Mouse (Mus musculus) stomach, embryonic 15.5 days (tissue): ENCODE data around the gene Dnah11. TPM values are rescaled to one million over a fixed set of nuclear protein-coding genes. Genes with fewer than 3 reads are reported as not detected.
"Not testable (repeated sequence)": the region's sequence is repeated elsewhere in the genome, so short reads cannot be mapped to it uniquely, and the experiment has no call there.

Source experiments
- ATAC-seq: fragments of 200-750 bp; cut with Nextera tagmentation; 2 replicates; pipeline ENCODE4 v1.8.0; 2017; ENCODE audit warnings: low read depth, moderate number of reproducible peaks, moderate TSS enrichment; ENCODE audit not compliant: insufficient read depth, low FRiP score
- H3K27ac ChIP-seq: fragments of 300-500 bp; sonication (generic); 2 replicates; pipeline ENCODE4 v1.5.1; 2015; ENCODE audit warnings: mild to moderate bottlenecking, inconsistent platforms
- H3K27me3 ChIP-seq: fragments of 300-500 bp; sonication (generic); replicated peaks from 2 replicates; pipeline ENCODE4 v1.6.1; 2015; ENCODE audit warnings: inconsistent platforms
- H3K36me3 ChIP-seq: fragments of 300-500 bp; sonication (generic); 2 replicates; pipeline ENCODE4 v1.6.1; 2015; ENCODE audit warnings: inconsistent platforms
- H3K4me1 ChIP-seq: fragments of 300-500 bp; sonication (generic); 2 replicates; pipeline ENCODE4 v1.6.1; 2015; ENCODE audit warnings: inconsistent platforms
- H3K4me2 ChIP-seq: fragments of 300-500 bp; sonication (generic); 2 replicates; pipeline ENCODE4 v1.6.1; 2015; ENCODE audit warnings: mild to moderate bottlenecking, inconsistent platforms
- H3K4me3 ChIP-seq: fragments of 300-500 bp; sonication (generic); replicated peaks from 2 replicates; pipeline ENCODE4 v1.5.1; 2015; ENCODE audit warnings: inconsistent platforms
- H3K9ac ChIP-seq: fragments of 300-500 bp; sonication (generic); 2 replicates; pipeline ENCODE4 v1.6.1; 2015; ENCODE audit warnings: inconsistent platforms
- H3K9me3 ChIP-seq: fragments of 300-500 bp; sonication (generic); 2 replicates; pipeline ENCODE4 v1.6.1; 2016; ENCODE audit warnings: inconsistent platforms
- WGBS: fragments of 180-500 bp; shearing (Covaris S2); methylation state at CpG from one replicate; pipeline ENCODE4 v1.1.7; 2015; 5-methylcytosine and 5-hydroxymethylcytosine counted together
- polyA plus RNA-seq: library from polyadenylated mRNA; unstranded; fragments of >200 nt; fragmentation: Nextera tagmentation; extraction: Ambion mirVana; gene quantifications from 2 replicates; pipeline ENCODE4 v1.2.1, GENCODE M21; 2015

Dnah11 gene
- polyA plus RNA-seq, 1 experiment from 2014 or later = 0.04 TPM

DNA sequence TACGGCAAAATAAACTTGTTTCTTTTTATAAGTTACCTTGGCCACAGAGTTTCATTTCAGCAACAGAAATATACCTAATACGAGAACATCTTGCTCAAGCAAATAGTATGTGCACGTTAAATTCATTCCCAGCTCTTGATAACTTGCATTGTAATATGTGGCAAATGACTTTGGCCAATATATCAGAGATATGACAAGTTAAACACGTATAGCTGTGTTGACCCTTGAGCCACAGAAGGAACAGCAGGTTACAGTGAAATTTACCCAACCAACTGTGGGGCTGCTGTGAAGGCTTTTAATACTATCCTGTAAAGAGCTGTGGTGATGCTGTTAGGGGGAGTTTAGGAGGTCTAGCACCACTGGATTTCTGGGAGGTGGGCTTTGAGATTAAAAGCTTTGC is 298.0 kb downstream of the Dnah11 start:
- H3K36me3 ChIP-seq, H3K9ac ChIP-seq, H3K4me3 ChIP-seq, H3K4me2 ChIP-seq, H3K9me3 ChIP-seq, H3K27ac ChIP-seq, H3K27me3 ChIP-seq, H3K4me1 ChIP-seq: not testable (repeated sequence)
- peak; percentile 76 for ATAC-seq
- 27% methylated on average over 1 of the region's 4 CpGs for WGBS

DNA sequence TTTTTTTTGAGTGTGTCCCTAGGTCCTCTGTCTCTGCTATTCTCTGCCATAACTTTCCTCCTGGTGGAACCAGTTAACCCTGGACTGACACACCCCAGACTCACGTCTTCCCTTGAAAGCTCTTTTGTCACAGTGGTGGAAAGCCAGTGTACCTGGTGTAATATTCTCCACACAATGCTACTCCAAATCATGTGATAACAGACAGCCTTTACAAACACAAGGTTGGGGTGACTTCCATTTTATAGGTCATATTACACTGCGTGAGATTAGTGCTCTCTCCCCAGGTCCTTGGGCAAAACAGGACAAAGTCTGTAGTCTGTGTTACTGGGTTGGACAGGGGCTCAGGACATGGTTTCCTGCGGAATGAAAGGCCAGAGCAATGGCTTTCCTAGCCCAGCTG is 311.4 kb downstream of the Dnah11 start:
- Histone ChIP-seq H3K36me3 (no peaks in the 10 kb centered on the region), H3K4me3 (no peak overlapping the region), H3K27me3 (no peaks in the 10 kb centered on the region), H3K9me3 (no peaks in the 10 kb centered on the region), H3K27ac (no peak overlapping the region), H3K4me1 (no peaks in the 10 kb centered on the region), H3K9ac (no peak overlapping the region), H3K4me2 (no peak overlapping the region)
- peak; percentile 31; the same call in 1 of the 2 replicates for ATAC-seq
- WGBS = 71% methylated on average over 3 of the region's 3 CpGs

DNA sequence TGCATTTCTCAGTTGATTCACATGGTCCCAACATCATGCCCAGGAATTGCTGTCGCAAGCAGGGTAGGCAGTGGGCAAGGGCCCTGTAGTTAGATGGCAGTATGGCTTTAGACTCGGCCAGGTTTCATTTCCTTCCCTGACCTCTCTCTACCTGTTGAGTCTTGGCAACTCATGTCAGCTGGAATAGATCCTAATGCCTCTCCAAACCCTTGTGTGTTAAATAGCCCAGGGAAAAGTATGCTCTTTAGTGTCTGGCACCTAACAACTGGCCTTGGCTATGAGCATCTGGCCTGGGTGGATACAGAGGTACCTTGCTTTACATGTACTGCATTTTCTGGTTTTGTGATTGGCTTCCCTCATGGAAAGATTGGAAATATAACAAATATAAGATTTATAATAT is 314.2 kb downstream of the Dnah11 start:
- H3K36me3 ChIP-seq = no peaks in the 10 kb centered on the region
- no peak overlapping the region for H3K4me3 ChIP-seq
- H3K27ac ChIP-seq = no peak overlapping the region
- no peak overlapping the region for H3K9ac ChIP-seq
- no peaks in the 10 kb centered on the region for H3K9me3 ChIP-seq
- H3K27me3 ChIP-seq = no peaks in the 10 kb centered on the region
- H3K4me1 ChIP-seq = no peaks in the 10 kb centered on the region
- no peak overlapping the region for H3K4me2 ChIP-seq
- no peak for ATAC-seq
- 84% methylated on average over 2 of the region's 2 CpGs for WGBS

DNA sequence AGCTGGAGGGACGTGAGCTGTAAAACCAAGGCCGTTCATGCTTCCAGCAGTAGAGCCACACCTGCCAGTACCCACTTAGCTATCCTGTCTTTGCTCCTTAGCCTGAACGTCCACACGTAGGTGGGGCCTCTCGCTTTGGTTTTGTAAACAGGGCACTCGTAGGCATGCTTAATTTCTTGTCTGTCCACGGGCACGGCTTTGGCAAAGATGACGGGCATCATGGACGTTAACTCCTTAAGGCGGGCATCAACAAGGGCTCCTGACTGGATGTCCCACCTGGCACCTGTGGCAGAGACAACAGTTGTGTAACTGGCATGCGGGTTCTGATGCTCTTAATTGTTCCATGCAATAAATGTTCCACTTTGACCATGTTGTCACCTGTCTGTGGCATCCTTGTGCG is 320.5 kb downstream of the Dnah11 start:
- whole genome bisulfite sequencing = 85% methylated on average over 13 of the region's 13 CpGs
- H3K4me3 ChIP-seq = no peak overlapping the region
- H3K4me2 ChIP-seq = no peak overlapping the region
- no peak overlapping the region for H3K9ac ChIP-seq
- H3K36me3 ChIP-seq = peaks cover 13% of the 10 kb centered on the region; the same call in 1 of the 2 replicates
- no peaks in the 10 kb centered on the region for H3K9me3 ChIP-seq
- no peaks in the 10 kb centered on the region for H3K4me1 ChIP-seq
- no peak for ATAC-seq
- no peak overlapping the region for H3K27ac ChIP-seq
- no peaks in the 10 kb centered on the region for H3K27me3 ChIP-seq

DNA sequence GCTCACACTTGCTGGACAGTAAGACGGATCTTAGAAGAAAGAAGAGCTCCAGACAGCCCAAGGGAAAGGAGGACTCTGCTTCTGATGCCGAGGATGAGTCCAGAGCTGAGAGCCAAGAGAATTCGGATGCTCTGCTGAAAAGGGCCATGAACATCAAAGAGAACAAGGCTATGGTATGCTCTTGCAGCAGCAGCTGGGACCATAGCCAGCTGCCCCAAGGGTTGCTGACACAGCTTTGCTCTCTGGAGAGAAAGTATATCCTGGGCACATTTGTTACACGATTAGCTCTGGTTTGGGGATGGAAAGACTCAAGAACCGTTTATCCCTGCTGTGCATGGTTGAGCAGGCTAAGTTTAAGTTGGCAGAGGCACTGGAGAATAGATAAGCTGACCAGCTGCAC is 326.6 kb downstream of the Dnah11 start:
- H3K27ac ChIP-seq = no peak overlapping the region
- H3K27me3 ChIP-seq = no peaks in the 10 kb centered on the region
- H3K4me1 ChIP-seq = no peaks in the 10 kb centered on the region
- H3K4me2 ChIP-seq = no peak overlapping the region
- WGBS = 79% methylated on average over 5 of the region's 5 CpGs
- no peak overlapping the region for H3K9ac ChIP-seq
- no peaks in the 10 kb centered on the region for H3K9me3 ChIP-seq
- no peak overlapping the region for H3K4me3 ChIP-seq
- peaks cover 21% of the 10 kb centered on the region for H3K36me3 ChIP-seq
- no peak for ATAC-seq

DNA sequence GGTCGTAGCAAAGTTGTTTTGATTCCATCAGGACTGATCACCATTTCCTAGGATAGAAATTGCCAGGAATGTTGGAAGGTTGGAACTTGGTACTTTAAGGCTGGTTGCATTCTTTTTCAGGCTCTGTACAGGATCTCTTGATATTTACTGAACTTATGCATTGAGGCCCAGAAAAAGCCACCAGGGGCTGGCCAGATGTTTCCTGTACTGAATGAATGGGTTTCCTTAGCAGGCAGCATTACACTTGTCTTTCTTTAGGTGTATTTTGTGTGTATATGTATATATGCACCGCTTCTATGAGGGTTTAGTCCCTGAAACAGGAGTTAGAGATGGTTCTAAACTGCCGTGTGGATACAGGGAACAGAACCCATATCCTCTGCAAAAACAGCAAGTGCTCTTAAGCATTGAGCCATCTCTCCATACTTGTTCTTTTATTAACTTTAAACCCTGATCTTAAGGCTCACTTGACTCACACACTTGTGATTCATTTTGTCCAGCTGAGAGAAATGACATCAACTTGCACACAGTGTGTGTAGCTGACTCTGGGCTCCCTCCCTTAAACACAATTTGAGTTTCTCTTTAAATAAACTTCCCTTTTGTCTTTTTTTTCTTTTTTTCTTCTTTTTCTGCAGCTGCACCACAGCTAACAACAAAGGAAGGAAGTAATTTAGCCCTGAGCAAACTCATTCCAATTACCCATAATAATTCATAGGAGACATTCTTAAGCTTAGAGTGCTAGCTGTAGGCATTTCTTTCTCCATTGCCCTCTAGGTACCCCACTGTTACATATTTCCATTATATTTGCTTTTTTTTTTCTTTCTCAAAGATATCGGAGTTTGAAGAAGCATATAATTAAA is 330.9 kb downstream of the Dnah11 start:
- 78% methylated on average over 4 of the region's 4 CpGs for WGBS
- no peaks in the 10 kb centered on the region for H3K4me1 ChIP-seq
- ATAC-seq = no peak
- no peaks in the 10 kb centered on the region for H3K27me3 ChIP-seq
- no peaks in the 10 kb centered on the region for H3K9me3 ChIP-seq
- H3K9ac ChIP-seq = no peak overlapping the region
- no peak overlapping the region; the same call in 1 of the 2 replicates for H3K27ac ChIP-seq
- no peak overlapping the region for H3K4me3 ChIP-seq
- peaks cover 16% of the 10 kb centered on the region for H3K36me3 ChIP-seq
- H3K4me2 ChIP-seq = no peak overlapping the region

DNA sequence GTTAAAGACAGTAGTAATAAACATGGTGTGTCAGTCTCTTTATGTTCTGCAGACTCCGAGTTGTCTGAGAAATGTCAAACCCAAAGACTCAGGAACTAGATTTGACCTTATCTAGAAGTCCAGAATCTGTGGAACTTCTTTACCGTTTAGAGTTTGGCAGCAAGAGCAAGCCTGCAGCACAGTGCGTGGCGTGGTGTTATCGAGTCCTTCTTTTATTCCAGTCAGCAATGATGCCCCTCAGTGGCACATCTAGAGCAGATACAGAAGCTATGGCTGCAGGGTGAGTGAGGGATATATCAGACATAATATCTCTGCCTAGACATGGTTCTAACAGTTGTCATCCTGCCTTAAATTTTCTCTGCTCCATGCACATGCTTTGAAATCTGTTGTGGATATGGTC is 336.2 kb downstream of the Dnah11 start:
- no peak for ATAC-seq
- Histone ChIP-seq H3K27ac (no peak overlapping the region), H3K4me1 (no peaks in the 10 kb centered on the region), H3K4me2 (no peak overlapping the region), H3K36me3 (no peaks in the 10 kb centered on the region), H3K27me3 (no peaks in the 10 kb centered on the region), H3K9ac (no peak overlapping the region), H3K9me3 (no peaks in the 10 kb centered on the region), H3K4me3 (no peak overlapping the region)
- WGBS = 69% methylated on average over 5 of the region's 5 CpGs

DNA sequence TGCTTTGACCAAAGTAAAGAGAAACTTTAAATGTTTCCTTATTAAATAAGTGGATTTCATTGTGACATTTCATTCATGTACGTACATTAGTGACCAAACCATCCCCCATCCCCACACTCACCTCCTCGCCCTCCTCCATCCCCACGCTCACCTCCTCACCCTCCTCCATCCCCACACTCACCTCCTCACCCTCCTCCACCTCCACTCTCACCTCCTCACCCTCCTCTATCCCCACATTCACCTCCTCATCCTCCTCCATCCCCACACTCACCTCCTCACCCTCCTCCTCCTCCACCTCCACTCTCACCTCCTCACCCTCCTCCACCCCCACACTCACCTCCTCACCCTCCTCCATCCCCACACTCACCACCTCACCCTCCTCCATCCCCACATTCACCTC is 337.6 kb downstream of the Dnah11 start:
- 71% methylated on average over 3 of the region's 3 CpGs for WGBS
- no peak overlapping the region for H3K9ac ChIP-seq
- H3K9me3 ChIP-seq = no peaks in the 10 kb centered on the region

DNA sequence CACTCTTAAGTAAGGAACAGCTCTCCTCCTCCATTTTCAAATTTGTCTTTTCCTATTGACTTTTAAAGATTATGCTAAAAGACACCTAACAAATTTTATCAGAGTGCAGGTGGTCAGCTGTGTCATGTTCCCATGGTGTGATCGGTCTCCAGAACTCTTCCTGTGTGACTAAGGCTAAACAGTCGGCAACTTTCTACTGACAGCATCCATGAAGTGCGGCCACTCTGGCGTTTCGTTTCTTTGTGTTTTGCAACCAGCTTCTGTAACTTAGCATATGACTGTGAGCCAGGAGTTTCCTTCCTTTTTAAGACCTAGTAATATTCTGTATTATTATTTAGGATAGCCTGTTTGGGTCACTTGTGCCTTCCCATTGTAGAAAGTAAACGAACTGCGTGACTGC is 338.0 kb downstream of the Dnah11 start:
- 68% methylated on average over 7 of the region's 7 CpGs for whole genome bisulfite sequencing
- H3K36me3 ChIP-seq = no peaks in the 10 kb centered on the region
- ATAC-seq = no peak
- no peak overlapping the region for H3K9ac ChIP-seq
- H3K4me3 ChIP-seq = no peak overlapping the region
- H3K27ac ChIP-seq = no peak overlapping the region
- no peaks in the 10 kb centered on the region for H3K4me1 ChIP-seq
- no peaks in the 10 kb centered on the region for H3K9me3 ChIP-seq
- H3K4me2 ChIP-seq = no peak overlapping the region
- no peaks in the 10 kb centered on the region for H3K27me3 ChIP-seq

More for the DNA sequence above, 337.6 kb downstream of the Dnah11 start:
- H3K4me1 ChIP-seq = no peaks in the 10 kb centered on the region
- no peak overlapping the region for H3K4me2 ChIP-seq
- H3K27me3 ChIP-seq = no peaks in the 10 kb centered on the region
- no peak overlapping the region for H3K4me3 ChIP-seq
- no peak for ATAC-seq
- H3K27ac ChIP-seq = no peak overlapping the region
- H3K36me3 ChIP-seq = no peaks in the 10 kb centered on the region

DNA sequence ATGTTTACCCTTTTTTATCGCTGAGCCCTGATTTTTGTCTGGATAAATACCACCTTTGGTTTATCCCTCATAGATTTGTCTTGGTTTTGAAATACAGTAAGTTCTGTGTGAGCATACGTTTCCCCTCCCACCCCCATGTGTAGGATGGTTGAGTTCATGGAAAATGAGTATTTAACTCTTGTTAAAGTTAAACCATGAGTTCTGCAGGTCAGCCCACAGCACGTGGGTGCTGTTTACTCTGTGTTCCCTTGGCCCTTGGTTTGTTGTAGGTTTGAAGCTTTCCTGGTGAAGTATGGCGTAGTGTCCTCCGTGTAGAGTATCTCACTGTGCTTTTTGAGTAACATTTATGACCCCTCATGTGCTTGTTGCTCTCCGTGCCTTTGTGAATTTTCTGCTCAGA is 341.0 kb downstream of the Dnah11 start:
- 79% methylated on average over 6 of the region's 6 CpGs for WGBS
- H3K27me3 ChIP-seq = no peaks in the 10 kb centered on the region
- no peak overlapping the region for H3K4me3 ChIP-seq
- H3K36me3 ChIP-seq = no peaks in the 10 kb centered on the region
- no peaks in the 10 kb centered on the region for H3K9me3 ChIP-seq
- H3K27ac ChIP-seq = no peak overlapping the region
- ATAC-seq = no peak
- H3K9ac ChIP-seq = no peak overlapping the region
- no peak overlapping the region for H3K4me2 ChIP-seq
- H3K4me1 ChIP-seq = no peaks in the 10 kb centered on the region

DNA sequence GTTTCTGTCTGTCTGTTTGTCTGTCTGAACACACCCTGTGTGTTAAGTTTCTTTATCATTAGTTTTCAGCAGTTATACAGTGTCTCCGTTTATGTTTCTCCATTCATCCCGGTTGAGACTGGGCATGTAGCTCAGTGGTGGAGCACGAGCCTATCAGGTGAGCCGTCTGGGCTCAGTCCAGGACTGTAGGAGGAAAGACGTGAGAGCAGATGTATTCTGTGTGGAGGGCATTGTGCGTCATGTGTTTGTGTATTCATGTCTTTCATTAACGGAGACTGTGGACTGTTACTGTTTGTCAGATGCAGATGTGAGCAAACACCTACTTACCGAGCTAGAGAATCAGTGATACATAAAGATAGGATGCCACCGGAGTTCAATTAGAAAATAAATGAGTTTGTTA is 341.8 kb downstream of the Dnah11 start:
- H3K36me3 ChIP-seq = no peaks in the 10 kb centered on the region
- H3K4me1 ChIP-seq = no peaks in the 10 kb centered on the region
- 57% methylated on average over 9 of the region's 9 CpGs for WGBS
- H3K27ac ChIP-seq = no peak overlapping the region
- H3K4me3 ChIP-seq = no peak overlapping the region
- no peak overlapping the region for H3K9ac ChIP-seq
- no peaks in the 10 kb centered on the region for H3K9me3 ChIP-seq
- H3K27me3 ChIP-seq = no peaks in the 10 kb centered on the region
- ATAC-seq = no peak
- no peak overlapping the region for H3K4me2 ChIP-seq

DNA sequence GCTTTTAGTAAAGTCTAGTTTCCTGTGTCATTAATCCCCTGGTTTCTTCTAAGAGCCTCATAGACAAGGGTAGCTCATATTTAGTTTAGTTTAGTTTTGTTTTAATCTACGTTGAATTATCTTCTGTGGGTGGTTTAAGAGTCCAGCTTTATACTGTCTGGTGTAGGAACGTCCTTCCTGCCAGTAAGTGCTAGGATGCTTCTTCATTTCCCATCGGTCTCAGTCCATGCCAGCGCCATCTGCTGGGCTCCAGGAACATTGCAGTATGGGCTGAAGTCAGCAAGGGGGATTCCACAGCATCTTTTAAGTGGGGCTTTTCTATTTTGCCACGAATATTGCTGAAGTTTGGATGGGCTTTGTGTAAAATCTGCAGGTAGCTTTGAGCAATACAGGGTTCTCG is 345.5 kb downstream of the Dnah11 start:
- no peak; the same call in 1 of the 2 replicates for ATAC-seq
- Histone ChIP-seq H3K9me3 (no peaks in the 10 kb centered on the region), H3K36me3 (no peaks in the 10 kb centered on the region), H3K27ac (no peak overlapping the region), H3K4me1 (no peaks in the 10 kb centered on the region), H3K4me3 (no peak overlapping the region), H3K27me3 (no peaks in the 10 kb centered on the region), H3K4me2 (no peak overlapping the region), H3K9ac (no peak overlapping the region)
- WGBS = 20% methylated on average over 6 of the region's 6 CpGs

DNA sequence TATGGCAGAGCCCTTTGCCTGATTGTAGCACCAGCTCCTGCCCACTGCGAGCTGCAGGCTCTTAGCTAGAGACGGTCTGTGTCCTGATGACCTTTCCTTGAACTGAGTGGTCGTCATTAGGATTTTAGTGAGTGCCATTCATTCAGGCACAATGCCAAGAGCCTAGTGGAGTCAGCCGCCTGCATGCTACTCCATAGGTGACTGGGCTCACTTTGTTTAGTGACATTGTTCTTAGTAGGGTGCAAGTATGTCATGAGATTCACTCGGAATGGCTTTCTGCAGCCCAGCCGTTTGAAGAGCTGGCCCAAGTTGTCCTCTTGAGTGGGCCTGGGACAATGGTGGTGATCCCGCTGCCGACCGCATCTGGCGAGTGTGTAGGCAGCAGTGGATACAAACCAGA is 348.4 kb downstream of the Dnah11 start:
- Histone ChIP-seq H3K4me3 (no peak overlapping the region), H3K9ac (no peak overlapping the region), H3K36me3 (no peaks in the 10 kb centered on the region), H3K9me3 (no peaks in the 10 kb centered on the region), H3K27me3 (no peaks in the 10 kb centered on the region), H3K4me2 (no peak overlapping the region), H3K27ac (no peak overlapping the region), H3K4me1 (no peaks in the 10 kb centered on the region)
- 61% methylated on average over 10 of the region's 10 CpGs for WGBS
- ATAC-seq = no peak
